Mouse (Mus musculus): Measurements from ENCODE around the gene Sec63.

Gene Sec63

DNA sequence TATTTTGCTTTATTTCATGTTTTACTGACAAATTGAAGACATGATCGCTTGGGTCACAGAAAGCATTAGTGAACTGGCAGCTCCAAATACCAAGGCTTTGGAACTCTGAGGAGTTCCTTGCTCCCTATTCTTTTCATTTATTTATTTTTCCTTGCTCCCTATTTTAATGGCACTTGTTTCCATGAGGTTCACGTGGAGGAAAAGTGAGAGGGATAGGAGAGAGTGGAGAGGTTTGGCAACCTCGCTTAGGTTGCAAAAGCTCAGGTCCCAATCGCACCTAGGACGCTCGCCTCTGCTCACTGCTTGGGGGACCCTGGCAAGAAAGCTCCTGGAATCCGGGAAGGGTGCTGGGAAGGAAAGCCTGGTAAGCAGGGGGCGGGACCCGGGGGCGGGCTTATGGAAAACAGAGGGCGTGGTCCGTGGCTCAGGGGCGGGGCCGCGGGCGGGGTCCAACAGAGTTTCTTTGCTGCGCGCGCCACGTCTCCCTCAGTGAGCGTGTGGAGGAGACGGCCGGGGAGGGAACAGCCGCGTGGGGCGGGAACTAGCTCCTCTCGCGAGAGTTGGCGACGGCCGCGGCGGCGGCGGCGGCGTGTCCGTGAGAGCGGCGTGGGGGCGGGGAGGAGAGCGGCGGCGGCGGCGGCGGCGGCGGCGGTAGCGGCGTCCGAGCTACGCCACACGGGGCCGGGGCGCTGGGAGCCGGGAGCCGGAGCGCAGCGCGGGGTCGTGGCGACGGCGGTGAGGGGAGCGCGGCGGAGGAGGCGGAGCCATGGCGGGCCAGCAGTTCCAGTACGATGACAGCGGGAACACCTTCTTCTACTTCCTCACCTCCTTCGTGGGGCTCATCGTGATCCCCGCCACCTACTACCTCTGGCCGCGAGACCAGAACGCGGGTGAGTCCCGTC lies at the start of gene Sec63:
TSS of gene Sec63 (plus strand) at position 498 of the 902 bp plus-strand sequence.
- DNase-seq, result peak; percentile 97 to 98

DNA sequence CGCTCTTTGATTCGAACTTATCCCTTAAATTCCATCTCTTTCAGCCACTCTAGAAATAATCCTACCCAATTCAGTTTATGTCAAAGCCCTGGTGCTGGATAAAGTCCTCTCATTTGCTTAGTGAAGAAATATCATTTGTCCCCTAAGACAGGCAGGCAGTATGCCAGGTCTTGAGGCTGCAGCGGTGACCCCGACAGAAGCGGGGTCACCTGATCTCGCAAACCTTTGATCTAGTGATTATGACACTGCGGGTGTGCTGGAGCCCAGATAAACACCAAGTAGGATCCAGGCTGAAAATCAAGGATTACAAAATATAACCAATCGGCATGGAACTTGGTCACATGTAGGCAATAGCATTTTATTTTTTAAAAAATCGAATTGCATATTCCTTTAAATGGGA lies 46.6 kb upstream of the Sec63 start:
- no peak for DNase-seq

DNA sequence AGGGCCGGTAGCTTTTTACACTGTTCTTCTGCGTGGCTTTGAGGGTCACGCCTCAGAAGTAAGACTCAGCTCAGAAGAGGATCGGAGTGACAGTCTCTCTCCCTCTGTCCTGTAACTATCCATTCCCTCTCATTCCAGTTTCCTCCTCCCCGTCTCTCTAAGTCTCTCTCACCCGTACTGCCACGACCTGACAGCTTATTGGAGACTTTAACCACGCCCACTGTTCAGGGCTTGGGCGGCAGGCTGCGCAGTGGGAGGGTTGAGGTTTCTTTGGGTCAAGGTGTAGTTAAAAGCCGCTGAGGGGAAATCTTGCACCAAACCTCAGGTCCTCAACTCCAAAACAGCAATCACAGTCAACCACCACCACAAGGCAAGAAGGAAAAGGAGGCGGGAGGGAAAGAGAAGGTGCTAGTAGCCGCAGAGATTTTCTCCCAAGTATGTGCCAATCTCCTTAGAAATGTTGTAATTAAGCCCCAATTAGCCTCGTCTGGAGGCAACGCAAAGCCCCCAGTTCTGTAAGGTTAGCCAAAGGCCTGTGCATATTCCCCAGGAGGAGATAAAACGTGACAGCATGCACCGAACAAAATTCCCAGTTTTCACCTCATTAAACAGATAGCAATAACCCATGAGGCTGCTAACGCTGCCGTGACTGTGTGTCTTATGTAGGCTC lies 45.8 kb upstream of the Sec63 start:
- DNase-seq, result no peak

DNA sequence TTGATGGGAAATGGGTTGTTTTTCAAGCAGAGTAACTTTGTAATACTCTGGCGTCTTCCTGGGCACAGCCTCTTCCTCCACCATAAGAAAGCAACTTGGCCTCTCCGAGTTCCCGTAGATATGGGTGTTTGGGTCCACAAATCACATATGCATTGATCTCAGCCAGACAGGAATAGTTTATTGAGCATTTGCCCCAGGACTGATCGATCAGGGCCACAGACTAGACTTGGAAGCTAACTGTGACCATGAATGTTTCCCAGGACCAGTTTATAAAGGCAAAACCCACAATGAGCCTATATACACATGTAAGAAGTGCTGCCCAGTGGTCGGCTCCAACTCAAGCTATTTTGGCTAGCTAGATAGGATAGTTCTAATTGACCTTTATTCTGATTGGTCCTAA lies 39.2 kb upstream of the Sec63 start:
- DNase-seq, result no peak

DNA sequence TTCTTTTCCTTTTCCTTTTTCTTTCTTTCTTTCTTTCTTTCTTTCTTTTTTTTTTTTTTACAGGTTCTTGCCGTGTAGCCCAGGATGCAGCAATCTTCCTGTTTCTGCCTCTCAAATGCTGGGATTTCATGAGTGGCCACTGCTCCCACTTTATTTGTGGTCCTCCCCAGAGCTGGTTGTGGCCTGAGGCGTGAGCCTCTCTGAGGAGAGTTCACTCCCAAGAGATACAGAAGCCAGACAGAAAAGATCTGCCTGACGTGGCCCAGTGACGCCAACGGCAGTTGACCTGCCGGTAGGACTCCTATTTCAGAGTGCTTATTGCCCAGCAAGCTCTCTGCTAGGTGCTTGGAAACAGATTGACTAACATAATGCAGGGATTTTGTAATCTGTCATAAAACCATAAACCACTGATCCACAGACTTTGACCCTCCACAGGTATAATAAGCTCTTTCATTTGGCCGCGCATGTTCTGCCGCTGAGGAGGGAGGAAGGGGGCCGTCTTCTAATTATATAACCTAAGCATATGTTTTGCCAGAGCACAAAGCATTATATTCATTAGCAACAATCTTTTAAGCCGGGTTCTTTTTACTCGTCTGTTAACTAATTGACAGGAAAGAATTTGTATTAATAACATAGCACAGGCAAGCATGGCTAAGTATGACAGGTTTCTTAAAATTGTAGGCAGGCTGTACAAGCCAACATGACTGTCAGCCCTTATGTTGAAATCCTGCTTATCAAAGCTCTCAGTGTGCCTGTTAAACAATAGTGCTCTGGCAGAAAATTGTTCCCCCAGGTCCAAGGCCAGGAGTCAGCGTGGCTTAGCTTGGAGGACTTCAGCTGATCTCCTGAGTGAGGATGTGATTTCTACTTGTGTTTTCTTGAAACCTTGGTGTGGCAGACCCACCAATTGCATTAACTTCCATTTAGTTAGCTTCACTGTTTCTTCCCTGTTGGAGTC lies 37.7 kb upstream of the Sec63 start:
- no peak for DNase-seq

DNA sequence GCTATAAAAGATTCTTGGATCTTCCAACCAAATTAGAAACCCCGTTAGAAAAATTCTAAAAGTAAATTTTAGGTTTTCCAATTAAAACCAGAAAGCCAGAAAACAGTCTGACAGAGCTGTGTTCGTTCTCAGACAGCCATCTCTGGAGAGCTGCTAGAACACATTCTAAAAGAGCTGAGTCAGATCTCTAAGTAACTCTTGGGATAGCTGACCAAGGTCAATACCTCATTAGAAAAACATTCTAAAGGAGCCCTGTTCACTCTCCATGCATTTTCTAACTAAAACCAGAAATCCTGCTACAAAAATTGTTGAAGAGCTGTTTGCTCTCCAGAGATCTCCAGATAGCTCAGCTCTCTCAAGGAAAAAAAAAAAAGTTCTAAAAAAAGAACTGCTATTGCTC lies 31.7 kb upstream of the Sec63 start:
- no peak for DNase-seq

DNA sequence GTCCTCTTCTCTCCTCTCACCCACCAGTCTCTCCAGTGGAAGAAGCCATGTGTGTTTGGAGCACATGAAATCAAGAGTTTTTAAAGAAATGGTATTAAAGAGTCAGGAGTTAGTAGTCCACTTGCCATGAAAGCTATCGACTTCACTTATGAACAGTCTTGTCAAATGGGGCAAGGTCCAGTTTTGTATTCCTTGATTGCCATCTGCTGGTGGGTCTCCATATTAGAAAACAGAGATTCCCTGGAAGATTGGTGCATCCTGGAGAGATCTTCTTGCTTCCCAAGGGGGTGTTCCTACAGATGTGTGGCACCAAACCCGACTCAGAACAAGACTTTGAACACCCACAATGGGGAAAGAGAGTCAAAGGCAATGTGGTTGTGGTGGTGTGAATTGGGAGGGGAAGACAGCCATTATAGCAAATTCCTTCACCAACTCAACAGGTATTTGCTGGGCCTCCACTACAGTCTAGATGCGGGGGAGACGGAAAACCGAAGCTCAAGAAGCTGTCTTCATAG lies 26.7 kb upstream of the Sec63 start:
- DNase-seq, result no peak

DNA sequence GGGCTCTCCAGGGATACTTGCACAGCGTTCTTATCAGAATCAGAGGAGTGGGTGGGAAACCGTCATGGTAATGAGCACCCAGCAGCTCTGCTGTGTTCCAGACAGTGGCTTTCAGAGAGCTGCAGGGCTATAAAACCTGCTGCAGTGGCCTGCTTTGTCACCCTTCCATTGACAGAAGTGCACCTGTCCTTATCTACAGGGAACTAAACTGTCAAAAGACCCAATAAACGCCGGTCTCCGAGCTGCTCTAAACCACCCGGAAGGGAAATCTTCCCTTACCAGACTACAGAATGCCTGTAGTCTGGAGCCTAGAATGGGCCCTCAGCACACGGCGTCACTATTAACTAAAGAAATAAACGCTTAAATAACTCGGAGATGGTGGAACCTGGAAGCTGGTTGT lies 9.5 kb upstream of the Sec63 start:
- DNase-seq, result no peak

DNA sequence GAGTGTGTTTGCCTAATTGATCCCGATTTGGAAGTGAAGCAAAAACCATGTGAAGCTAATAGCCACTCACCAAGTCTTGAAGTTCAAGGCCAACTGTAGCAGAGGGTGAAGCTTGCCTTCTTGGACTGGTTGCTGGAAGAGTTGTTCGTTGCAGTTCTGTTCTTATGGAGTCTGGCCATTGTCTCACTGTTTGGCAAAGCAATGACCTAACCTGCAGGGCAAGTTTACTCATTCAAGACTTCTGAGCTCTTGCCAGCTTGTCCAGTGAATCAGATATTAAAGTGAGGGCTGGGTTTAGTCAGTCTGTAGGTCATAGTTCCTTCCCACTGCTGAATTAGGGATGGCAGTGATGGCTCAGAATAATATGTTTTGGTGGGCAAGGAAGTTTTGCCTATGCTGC lies 7.0 kb upstream of the Sec63 start:
- no peak for DNase-seq

DNA sequence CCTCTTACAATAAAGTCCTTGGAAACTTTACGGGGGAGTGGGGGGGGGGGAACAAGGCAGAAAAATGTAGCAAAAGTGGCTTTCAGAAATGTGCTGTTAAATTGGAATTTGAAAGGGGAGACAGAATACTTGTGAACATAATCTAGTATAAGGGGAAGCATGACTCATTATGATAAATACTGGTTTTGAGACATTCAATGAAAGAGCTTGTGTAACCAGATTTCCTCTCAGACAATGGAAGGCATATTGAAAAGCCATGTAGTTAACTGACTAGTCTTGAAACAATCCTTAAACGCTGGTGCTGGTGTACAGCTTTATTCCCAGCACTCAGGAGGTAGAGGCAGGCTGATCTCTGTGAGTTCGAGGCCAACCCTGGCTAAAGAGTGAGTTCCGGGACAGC lies 1.6 kb upstream of the Sec63 start:
- DNase-seq, result no peak

DNA sequence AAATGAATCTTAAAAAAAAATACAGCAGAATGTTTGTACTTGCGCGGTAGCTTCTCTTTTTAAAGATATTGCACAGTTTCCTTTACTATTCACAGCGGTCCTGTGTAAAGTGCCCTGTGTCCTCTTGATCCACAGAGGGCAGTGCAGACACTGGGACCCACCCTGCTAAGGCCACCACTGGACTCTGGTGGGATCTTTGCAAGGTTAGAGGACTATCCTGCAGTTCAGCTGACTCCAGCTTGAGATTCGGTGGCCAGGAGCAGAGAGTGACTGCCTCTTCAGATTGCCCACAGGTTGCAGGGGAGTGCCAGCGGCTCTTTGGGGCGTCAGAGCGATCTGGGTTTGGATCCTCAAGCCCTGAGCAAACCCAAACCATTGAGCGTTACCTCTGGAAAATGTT lies 967 bp upstream of the Sec63 start:
- DNase-seq, result peak; percentile 17 to 22

DNA sequence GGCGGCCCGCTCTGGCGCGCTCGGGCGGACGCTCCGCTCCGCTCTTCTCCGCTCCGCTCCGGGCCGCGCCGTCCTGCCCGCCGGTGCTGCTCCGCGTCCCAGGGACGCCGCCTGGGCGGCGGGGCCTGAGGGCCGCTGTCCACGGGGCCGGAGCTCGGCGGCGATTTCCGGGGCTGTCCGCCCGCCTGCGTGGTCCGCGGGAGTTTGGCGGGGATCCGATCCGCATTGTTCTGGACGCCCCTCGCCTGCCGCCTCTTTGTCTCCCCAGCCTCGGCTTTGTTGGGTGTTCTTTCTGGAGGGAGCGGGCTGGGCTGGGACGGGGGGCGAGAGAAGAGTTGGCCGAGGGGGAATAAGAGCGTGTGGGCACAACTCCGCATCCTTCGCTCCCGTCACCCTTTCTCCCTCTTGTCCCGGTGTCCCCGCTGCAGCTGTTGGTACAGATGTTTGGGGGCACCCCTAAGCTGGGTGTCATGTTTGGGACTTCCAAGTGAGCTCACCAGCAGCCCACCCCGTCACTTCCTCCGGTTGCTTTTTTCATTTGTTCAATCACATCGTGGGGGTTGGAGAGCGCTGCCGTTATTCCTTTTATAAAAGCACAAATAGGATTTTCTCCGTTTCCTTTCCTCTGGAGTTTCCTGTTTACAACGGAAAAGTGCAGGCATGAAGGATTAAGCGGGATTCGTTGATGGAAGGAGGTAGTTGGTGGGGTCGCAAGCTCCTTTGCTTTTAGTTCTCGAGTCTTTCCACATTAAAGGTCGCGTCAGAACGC lies 789 bp downstream of the Sec63 start:
- DNase-seq, result peak; percentile 56 to 58

DNA sequence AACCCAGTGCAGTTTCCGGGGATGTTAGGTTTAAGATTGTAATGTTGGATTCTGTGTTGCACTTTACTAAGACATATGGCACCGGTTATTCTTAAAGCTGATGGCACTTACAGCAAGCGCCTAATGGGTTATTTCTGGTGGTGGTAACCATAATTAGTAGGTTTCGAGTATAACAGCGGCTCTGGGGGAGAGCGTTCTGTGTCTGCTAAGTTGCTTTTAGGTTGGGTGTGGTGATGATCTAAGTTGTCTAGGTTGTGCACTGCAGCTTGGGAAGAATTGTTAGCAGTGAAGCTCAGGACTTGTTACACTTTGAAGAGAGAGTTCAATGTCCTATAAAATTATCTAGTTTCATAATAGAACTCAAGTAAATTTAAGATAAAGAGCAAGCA lies 1.4 kb downstream of the Sec63 start:
- no peak for DNase-seq

DNA sequence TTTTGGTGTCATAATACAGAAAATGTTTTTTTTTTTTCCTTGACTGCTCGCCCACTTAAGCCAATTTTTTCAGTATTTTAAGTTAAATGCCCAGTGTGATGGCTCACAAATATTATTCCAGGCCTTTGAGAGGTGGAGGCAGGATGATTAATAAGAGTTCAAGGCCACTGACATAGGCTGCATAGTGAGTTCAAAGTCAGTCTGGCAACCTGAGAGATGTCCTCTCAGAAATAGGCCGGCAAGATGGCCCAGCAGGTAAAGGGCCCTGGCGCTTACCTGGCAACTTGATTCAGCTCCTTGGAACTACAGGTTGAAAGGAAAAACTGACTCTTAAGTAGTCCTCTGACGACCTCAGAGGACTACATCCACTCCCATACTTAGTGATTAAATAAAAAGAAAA lies 1.9 kb downstream of the Sec63 start:
- no peak for DNase-seq

DNA sequence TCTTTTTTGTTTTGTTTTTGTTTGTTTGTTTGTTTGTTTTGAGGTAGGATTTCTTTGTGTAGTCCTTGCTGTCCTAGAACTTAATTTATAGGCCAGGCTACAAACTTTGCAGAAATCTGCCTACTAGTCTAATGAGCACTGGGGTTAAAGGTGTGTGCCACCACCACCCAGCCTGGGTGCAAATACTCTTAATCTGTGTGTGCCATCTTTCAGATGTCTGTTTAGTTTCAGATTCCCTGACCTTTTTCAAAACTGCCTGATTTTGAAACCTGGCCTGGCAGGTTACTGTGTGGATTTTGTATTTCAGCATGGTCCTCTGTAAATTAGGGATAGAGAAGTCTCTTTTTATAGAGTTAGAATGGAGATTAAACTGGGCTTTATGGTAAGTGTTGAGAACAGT lies 4.0 kb downstream of the Sec63 start:
- DNase-seq, result no peak

DNA sequence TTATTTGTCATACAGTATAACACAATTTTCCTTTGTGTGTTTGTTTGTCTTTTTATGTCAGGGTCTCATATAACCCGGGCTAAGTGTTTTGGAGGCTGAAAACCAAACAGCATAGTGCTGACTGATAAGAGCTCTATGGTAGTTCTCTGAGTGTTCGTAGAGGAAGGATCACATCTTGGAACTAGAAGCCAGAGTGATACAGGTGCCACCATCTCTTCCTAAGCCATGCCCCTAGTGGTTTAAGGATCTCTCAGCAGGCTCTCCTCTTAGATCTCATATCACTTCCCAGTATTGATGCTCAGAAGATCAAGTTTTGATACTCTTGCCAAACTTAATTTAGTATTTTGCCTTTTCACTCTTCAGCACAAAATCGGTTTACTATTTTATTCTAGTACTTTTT lies 14.2 kb downstream of the Sec63 start:
- DNase-seq, result no peak

DNA sequence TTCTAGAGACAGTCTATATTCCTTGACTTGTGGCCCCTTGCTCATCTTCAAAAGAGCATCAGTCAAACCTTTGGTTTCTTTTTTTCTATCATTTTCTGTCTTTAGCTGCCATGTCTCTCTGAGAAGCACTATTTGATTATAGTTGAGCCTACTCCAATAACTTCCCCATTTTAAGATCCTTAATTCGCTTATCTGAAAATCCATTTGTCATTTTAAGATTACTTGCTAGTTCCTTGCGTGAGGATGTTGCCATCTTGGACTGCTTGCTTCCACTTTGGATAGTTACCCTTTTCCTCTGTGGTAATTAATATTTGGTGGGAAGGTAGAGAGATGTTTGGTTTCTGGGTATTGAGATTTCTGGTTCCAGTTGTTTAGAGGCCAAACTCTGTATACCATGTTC lies 19.5 kb downstream of the Sec63 start:
- DNase-seq, result no peak

DNA sequence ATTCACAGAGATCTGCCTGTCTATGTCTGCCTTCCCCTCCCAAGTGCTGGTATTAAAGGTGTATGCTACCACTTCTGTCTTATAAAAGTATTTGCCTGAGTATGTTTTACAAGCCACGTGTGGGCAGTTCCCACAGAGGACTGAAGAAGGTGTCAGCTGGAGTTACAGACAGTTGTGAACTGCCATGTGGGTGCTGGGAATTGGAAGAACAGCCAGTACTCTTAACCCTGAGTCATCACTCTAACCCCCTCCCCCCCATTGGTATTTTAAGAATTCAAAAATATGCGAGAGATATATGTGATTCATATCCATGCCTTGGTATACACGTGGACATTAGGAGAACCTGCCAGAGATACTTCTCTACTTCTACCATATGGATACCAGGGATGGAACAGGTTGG lies 20.4 kb downstream of the Sec63 start:
- DNase-seq, result no peak

DNA sequence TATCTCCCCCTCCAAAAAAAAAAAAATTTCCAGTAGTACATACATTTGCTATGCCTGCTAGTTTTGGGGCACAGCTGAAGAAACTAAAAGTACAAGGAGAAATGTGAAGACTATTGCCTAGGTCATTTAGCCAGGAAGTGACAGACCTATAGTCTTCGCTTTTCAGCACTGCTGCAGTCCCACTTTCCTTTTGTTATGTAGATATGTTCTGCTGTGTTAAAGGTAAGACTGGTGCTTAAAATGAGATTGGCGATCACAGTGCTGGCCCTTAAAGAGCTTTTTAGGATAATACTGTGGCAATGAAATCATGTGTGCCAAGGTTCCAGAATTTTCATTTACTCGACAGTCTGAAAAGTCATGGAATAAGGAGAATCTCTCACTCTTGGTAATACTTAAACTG lies 39.6 kb downstream of the Sec63 start:
- no peak for DNase-seq

DNA sequence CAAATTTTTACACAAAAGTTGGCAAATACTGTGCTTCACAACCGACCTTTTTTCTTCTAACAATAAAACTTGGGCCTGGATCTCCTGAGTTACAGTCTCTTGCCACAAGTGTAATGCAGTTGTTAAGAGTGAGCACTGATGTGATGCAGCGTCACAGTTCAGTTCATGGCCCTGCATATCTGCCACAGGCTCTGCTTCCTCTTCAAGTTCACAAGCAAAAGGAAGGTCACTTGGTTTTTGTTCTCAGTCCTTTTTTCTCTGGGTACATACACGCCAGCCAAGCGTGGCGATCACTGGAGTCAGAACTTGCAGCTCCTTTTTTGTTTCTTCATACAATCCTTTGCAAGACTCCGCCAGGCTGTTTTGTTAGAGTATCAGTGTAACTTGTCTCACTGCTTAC lies 64.6 kb downstream of the Sec63 start:
- peak; percentile 57 to 63 for DNase-seq

DNA sequence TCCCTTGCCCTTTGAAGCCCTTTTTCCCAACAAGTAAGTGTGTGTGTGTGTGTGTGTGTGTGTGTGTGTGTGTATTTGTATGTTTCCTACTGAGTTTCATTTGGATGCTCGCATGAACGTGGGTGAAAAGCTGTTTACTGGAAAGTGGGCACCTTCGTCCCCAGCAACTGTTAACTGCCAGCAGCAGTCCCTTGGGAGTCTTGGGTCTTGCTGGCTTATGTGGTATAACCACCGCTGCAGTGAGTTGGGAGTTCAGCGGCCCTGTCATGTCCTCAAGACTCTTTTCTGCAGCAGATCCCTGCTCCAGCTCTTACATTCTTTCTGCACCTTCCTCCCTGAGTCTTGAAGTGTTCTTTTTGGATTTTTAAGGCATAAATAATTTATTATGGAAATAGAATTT lies 65.9 kb downstream of the Sec63 start:
- DNase-seq, result peak; percentile 39 to 47

DNA sequence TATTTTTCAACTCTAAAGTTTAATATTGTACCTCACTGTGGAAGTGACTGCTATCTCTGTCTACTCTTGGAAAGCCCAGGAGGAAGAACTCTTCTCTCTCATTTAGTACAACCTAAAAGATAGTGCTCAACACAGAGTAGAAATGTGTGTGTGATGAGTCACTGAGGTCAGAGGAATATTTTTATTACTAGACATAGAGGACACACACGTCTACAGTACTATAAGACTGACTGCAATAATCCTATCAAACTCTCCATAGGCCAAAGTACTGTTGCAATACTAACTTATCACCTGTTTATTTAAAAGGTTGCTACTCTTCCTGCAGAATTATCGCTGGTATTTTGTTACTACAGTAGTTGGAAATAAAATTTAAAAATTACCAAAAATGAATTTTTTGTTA lies 68.7 kb downstream of the Sec63 start:
- no peak for DNase-seq
